Mouse (Mus musculus) heart, postnatal 0 days (tissue): Measurements from ENCODE around the gene Slc35f1.

Source experiments
- CTCF ChIP-seq: IDR thresholded peaks from 2 replicates; pipeline ENCODE4 v1.5.1; 2016; ENCODE audit warnings: antibody characterized with exemption, control low read depth, low read depth
- EP300 ChIP-seq: IDR thresholded peaks from 2 replicates; pipeline ENCODE4 v1.6.1; 2016; ENCODE audit warnings: antibody characterized with exemption, low read depth

- TF ChIP-seq CTCF (no peak), EP300 (no peak)
These were observed 323.5 kb downstream of the Slc35f1 start for GRCm38 (mm10) chr10:53013878-53014277.
